Mouse (Mus musculus) lung, postnatal 36 days (tissue): ENCODE measurements around the gene Psmc3ip.

Experiments used
- DNase-seq: peaks from one replicate; pipeline ENCODE4 v3.0.0; 2022; ENCODE audit warnings: mixed read lengths

Psmc3ip gene

DNA sequence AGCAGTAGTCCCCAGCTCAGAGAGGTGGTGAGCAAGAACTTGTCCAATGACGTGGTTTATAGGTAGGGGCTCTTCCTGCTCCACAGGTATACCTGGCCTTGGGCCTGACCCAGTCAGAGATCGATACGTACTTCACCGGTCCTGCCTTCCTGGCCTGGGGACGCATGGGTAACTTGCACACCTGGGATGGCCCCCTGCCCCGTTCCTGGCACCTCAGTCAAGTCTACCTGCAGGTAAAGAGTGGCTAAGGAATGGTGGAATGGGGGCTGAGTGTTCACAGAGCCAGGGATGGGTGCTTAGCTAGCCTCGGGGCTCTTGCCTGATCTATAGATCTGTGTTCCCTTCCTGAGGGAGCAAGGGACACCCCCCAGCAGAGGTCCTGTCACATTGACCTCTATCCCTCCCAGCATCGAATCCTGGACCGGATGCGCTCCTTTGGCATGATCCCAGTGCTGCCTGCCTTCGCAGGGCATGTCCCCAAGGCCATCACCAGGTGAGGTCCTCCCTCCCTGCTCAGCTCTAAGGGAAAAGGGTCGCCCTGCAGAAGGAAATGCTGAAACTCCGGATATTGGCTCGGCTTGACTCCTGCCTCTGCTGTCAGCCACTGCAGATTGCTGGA, 23.3 kb downstream of the Psmc3ip start:
- DNase-seq, result no peak

GRCm38 (mm10) chr11:101070987-101071386, 24.2 kb downstream of the Psmc3ip start:
- no peak for DNase-seq

DNA sequence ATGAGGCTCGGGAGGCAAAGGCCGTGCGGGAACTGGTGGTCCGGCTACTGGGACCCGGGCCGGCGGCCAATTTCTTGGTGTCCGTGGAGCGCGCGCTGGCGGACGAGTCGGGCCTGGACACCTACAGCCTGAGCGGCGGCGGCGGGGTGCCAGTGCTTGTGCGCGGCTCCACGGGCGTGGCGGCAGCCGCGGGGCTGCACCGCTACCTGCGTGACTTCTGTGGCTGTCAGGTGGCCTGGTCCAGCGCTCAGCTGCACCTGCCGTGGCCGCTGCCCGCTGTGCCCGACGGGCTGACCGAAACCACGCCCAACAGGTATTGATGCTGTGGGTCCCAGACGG, 25.1 kb downstream of the Psmc3ip start:
- DNase-seq, result no peak

DNA sequence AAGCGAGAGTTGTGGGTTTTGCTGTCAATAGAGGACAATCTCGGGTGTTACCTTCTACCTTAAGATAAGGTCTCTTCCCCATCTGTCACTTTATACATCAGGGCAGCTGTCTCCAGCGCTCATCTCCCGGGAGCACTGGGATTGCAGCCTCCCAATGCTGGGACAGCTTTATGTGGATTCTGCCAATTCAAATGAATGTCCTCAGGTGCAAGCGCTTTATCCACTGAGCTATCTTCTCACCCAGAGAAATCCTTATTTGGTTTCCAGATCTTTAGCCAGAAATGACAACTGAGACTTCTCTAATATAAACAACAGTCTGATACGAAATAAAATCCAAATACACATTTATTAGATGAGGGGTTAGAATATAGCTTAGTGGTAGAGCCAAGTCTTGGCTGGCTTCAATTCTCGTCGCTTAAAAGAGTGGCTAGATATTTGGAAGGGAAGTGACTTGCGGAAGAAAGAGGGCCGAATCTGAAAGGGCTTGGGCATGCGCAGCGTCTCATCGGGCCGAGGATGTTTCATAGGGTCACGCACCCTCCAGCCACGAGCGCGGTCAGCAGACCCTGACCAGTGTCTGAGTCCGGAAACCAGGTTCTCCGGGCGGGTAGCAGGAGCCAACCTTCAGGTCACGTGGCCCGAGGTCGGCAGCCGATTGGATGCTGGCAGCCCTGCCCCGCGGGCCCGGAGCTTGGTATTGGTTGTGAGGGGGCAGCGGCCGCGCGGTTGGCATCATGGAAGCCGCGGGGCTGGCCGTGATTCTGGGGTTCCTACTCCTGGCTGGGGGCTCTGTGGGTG, 25.6 kb downstream of the Psmc3ip start, which contains the start of gene Naglu:
Gene Naglu (plus strand): TSS at position 622 of the 798 bp plus-strand sequence.
- peak; percentile 98 for DNase-seq

GRCm38 (mm10) chr11:101066549-101067412, 28.5 kb downstream of the Psmc3ip start:
- peak; percentile 92 for DNase-seq

DNA sequence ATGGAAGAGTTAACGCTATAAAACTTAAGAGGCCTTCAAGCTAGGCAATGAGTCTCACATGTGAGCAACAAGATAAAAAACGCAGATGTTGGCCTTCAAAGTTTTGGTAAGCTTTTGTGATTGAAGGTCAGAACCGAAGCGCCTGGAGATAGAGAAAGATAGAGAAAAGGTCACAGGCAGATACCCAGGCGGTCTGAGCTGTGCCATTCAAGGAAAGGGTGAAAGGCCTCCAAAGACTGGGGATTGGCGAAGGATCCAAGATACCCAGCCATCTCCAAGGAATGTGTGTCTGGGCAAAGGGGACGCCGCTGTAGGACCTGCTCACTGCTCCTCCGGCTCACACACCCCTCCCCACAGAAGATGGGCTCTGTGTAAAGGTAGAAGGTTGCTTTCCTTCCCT, 30.2 kb downstream of the Psmc3ip start:
- DNase-seq, result no peak

DNA sequence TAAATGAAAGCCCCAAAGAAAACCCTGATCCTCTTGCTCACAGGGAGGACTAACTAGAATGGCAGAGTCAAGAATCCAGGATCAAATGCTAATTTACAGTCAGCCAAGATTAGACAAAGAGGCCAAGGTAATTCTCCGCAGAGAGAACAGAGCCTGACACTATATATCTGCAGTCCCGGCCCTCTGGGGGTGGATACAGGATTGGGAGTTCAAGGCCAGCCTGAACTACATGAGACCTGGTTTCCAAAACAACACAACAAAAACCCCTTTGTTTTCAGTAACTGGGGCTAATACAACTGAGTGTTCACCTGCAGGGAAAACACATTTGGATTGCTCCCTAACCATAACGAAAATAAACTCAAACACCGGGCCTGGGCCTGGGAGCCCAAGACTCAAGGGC, 30.8 kb downstream of the Psmc3ip start:
- no peak for DNase-seq

GRCm38 (mm10) chr11:101063676-101064327, 31.4 kb downstream of the Psmc3ip start:
- peak; percentile 89 for DNase-seq

- no peak for DNase-seq
Measured at GRCm38 (mm10) chr11:101062971-101063675, 32.1 kb downstream of the Psmc3ip start.

- peak; percentile 79 for DNase-seq
Measured at GRCm38 (mm10) chr11:101062165-101062884, 32.9 kb downstream of the Psmc3ip start.

DNA sequence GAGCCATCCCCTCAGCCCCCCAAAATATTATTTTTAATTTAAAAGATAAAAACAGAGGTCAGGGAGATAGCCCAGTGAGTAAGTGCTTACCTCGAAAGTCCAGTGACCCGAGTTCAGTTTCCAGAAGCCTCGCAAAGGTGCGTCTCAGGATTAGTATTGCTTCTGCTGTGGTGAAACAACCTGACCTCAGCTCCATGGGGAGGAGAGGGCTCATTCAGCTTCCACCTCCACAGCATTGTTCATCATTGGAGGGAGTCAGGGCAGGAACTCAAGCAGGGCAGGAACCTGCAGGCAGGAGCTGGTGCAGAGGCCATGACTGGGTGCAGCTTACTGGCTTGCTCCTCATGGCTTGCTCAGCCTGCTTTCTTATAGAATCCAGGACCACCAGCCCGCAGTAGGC, 34.2 kb downstream of the Psmc3ip start:
- no peak for DNase-seq

DNA sequence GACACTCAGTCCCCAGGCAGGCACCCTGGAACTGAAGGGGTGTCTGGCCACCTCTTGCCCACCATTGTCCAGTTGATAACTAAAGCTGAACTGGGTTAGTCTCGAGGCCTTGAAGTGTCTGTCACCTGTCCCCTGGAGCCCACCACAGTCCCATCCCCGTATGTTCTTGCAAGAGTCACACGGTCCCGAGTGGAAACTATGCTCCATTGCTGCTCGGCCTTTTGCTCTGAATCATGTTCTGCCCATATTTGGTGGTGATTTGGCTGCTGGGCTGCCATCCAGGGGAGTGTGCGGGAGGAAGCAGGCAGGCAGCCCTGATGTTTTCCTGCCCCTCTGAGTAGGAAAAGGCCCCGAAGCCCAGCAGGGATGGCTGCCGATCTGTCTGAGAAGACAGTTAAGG, 35.1 kb downstream of the Psmc3ip start:
- peak; percentile 84 for DNase-seq

GRCm38 (mm10) chr11:101059473-101059872, 35.8 kb downstream of the Psmc3ip start:
- no peak for DNase-seq

DNA sequence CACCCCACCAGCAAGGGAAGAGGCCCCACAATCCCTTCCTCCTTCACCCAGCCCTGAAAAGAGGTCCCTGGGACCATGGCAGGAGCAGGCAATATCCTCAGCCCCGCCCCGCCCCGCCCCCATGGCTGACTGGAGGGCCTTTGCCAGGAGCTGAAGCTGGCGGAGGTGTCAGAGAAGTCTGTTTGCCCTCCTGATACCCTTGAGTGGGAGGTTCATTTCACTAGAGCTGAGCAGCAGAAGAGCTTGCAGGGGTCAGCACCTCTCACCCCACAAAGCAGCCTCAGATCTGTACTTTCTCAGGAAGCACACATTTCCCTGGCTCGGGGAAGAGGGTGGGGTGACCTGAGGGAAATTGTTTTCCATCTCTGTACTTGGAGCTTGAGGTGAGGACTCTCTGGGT, 36.5 kb downstream of the Psmc3ip start:
- DNase-seq, result peak; percentile 38

DNA sequence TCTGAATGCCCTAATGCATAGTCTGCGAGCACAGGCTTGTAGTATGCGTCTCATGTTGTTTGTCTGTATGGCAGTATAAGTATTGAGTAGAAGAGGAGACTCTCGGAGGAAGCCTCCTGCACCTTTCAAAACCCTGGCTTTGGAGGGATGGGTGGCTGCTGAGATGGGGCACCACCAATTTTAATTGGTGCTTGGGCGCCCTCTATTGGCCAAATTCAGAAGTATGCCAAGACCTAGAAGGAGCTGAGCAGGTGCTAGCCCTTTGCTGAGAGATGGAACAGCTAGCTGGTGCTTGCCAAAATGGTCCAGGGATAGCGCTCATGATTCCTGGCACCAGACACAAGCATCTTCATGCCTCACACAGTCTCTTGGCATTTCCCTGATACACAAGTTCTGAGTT, 37.4 kb downstream of the Psmc3ip start:
- DNase-seq, result peak; percentile 94

- DNase-seq, result peak; percentile 83
Measured at GRCm38 (mm10) chr11:101056885-101057284, 38.4 kb downstream of the Psmc3ip start.

- peak; percentile 49 for DNase-seq
Measured at GRCm38 (mm10) chr11:101055418-101055817, 39.8 kb downstream of the Psmc3ip start.

DNA sequence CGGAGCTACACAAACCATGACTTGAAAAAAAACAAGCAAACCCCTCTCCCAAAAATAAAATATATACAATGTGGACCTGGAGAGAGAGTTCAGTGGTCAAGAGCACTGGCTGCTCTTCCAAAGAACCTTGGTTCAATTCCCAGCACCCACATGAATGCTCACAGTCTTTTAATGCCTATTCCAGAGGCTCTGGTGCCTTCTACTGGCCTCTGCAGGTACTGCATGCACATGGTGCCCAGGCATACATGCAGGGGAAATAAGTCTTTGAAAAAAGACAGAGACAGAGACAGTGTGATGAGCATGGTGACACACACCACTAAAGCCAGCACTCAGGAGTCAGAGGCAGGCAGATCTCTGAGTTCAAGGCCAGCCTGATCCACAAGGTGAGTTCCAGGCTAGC, 41.3 kb downstream of the Psmc3ip start:
- DNase-seq, result peak; percentile 38

DNA sequence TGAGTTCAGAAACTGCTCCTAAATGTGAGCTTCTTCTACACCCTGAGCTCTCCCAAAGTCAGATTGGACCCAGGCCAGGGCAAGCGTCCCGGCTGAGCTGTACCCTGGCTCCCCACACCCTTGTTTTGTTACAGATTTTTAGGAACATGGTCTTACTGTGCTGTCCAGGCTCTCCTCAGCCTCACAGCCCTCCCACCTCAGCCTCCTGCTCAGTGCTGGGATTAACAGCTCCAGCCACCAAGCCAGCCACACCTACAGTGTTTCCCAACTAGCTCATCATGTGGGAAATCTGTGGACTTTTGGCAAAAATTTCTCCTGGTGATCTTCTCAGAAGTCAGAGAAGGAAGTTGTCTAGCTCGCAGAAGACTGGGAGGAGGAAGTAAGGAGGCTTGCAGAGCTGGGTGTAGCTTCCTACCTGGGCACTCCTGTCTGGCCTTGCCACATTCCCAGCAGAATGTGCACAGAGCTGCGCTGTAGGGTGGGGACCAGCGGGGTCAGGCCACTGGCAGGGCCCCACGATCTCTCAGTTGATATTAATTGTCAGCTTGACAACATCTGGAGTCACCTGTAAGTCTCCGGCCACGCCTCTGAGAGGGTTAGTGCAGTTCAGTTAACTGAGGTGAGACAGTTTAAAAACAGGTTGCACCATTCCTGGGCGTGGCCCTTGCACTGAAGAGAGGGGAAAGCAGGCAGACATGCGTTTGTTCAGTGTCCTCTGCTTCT, 42.3 kb downstream of the Psmc3ip start:
- DNase-seq, result peak; percentile 60

DNA sequence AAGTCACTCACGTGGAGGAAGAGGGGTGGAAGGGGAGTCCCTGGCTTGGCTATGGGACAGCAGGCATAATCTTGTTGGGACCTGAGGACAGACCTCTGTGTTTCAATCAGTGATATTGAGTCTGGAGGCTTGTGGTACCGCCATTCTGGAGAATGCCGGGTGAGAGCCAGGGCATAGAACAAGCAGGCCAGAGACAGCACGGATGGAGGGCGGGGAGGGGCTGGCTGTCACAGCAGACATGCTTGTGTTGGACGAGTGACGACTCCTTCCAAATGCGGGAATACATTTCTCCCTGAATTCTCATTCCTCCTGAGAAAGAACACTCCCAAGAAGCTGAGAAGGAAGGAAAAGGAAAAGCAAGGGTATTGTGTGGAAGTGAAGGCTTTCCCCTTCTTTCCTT, 43.6 kb downstream of the Psmc3ip start:
- DNase-seq, result no peak

DNA sequence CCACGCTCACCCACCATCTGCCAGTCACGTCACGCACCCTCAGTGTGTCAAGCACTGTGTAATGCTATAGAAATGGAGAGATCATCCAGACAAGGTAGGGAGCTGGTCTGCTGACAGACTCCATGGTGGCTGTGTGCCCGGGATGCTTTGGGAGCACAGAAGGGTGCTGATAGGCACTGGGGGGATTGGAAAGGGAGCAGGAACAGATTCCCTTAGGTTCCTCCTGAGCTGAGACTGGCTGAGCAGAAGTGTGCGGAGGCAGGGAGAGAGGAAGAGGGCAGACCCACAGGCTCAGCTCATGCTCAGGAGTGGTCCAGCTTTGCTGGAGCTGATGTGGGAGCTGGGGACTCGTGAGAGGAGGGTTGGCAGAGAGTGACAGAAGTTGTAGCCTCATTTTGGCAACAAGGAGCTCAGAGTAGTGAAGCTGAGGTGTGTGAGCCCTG, 44.2 kb downstream of the Psmc3ip start:
- DNase-seq, result no peak
